Mouse (Mus musculus): ENCODE measurements at regions not wholly inside any gene's neighbourhood (a gene's known extent, or its start where the extent isn't known, plus 50 kb on each side); places are given as distances from the start of the nearest gene placed in this dataset.

- ATAC-seq, result no peak
- DNase-seq, result no peak
Observed at GRCm38 (mm10) chr11:6951361-6951760, 111.9 kb upstream of the Adcy1 start.

GRCm38 (mm10) chr11:6949051-6949450, 111.6 kb upstream of the Gm11983 start:
- 82% methylated on average over 2 of the region's 2 CpGs for WGBS (ENCODE audit: insufficient replicate concordance)
- DNase-seq, result no peak
- Histone ChIP-seq H3K4me3 (ENCODE audit: low read depth, low read length) (no peak overlapping the region), H3K9me3 (ENCODE audit: low read length) (no peaks in the 10 kb centered on the region), H3K4me2 (ENCODE audit: low read depth, low read length) (no peak overlapping the region), H3K27ac (ENCODE audit: low read depth) (no peak overlapping the region), H3K36me3 (replicated peaks; ENCODE audit: insufficient read depth, low read length) (no peaks in the 10 kb centered on the region), H3K27me3 (ENCODE audit: insufficient read depth, low read length) (no peaks in the 10 kb centered on the region), H3K4me1 (ENCODE audit: insufficient read depth) (no peaks in the 10 kb centered on the region), H3K9ac (replicated peaks) (no peak overlapping the region)
- TF ChIP-seq CTCF (IDR thresholded peaks at IDR 0.05; ENCODE audit: low read depth), result no peak
- no peak for TF ChIP-seq EP300 (IDR thresholded peaks at IDR 0.05; ENCODE audit: low read depth)
- no peak for ATAC-seq

More at GRCm38 (mm10) chr11:6951361-6951760, 111.9 kb upstream of the Adcy1 start:
- no peaks in the 10 kb centered on the region for H3K36me3 ChIP-seq (replicated peaks; ENCODE audit: insufficient read depth, low read length)
- H3K9ac ChIP-seq (replicated peaks), result no peak overlapping the region
- no peak overlapping the region for H3K4me2 ChIP-seq (ENCODE audit: low read depth, low read length)
- H3K27me3 ChIP-seq (ENCODE audit: insufficient read depth, low read length), result no peaks in the 10 kb centered on the region
- H3K4me3 ChIP-seq (ENCODE audit: low read depth, low read length), result no peak overlapping the region
- no peaks in the 10 kb centered on the region for H3K4me1 ChIP-seq (ENCODE audit: insufficient read depth)
- H3K9me3 ChIP-seq (ENCODE audit: low read length), result no peaks in the 10 kb centered on the region
- H3K27ac ChIP-seq (ENCODE audit: low read depth), result no peak overlapping the region
- TF ChIP-seq EP300 (IDR thresholded peaks at IDR 0.05; ENCODE audit: low read depth), result no peak
- TF ChIP-seq CTCF (IDR thresholded peaks at IDR 0.05; ENCODE audit: low read depth), result no peak

- TF ChIP-seq CTCF (IDR thresholded peaks at IDR 0.05; ENCODE audit: low read depth) (no peak), EP300 (IDR thresholded peaks at IDR 0.05; ENCODE audit: low read depth) (no peak)
- ATAC-seq, result no peak
Observed at GRCm38 (mm10) chr11:6934157-6934556, 96.7 kb upstream of the Gm11983 start.

GRCm38 (mm10) chr11:6926036-6926435, 88.6 kb upstream of the Gm11983 start:
- 74% methylated on average over 8 of the region's 8 CpGs for WGBS (ENCODE audit: insufficient replicate concordance)
- H3K9ac ChIP-seq (replicated peaks), result no peak overlapping the region
- H3K36me3 ChIP-seq (replicated peaks; ENCODE audit: insufficient read depth, low read length), result no peaks in the 10 kb centered on the region
- DNase-seq, result no peak
- no peaks in the 10 kb centered on the region for H3K9me3 ChIP-seq (ENCODE audit: low read length)
- H3K4me1 ChIP-seq (ENCODE audit: insufficient read depth), result no peaks in the 10 kb centered on the region
- no peak overlapping the region for H3K4me3 ChIP-seq (ENCODE audit: low read depth, low read length)
- ATAC-seq, result no peak
- H3K4me2 ChIP-seq (ENCODE audit: low read depth, low read length), result no peak overlapping the region
- TF ChIP-seq CTCF (IDR thresholded peaks at IDR 0.05; ENCODE audit: low read depth), result no peak
- no peak for TF ChIP-seq EP300 (IDR thresholded peaks at IDR 0.05; ENCODE audit: low read depth)
- H3K27ac ChIP-seq (ENCODE audit: low read depth), result no peak overlapping the region
- H3K27me3 ChIP-seq (ENCODE audit: insufficient read depth, low read length), result no peaks in the 10 kb centered on the region

More at GRCm38 (mm10) chr11:6934157-6934556, 96.7 kb upstream of the Gm11983 start:
- Histone ChIP-seq H3K27ac (ENCODE audit: low read depth) (no peak overlapping the region), H3K36me3 (replicated peaks; ENCODE audit: insufficient read depth, low read length) (no peaks in the 10 kb centered on the region), H3K4me1 (ENCODE audit: insufficient read depth) (no peaks in the 10 kb centered on the region), H3K27me3 (ENCODE audit: insufficient read depth, low read length) (no peaks in the 10 kb centered on the region), H3K9me3 (ENCODE audit: low read length) (no peaks in the 10 kb centered on the region), H3K4me3 (ENCODE audit: low read depth, low read length) (no peak overlapping the region), H3K4me2 (ENCODE audit: low read depth, low read length) (no peak overlapping the region), H3K9ac (replicated peaks) (no peak overlapping the region)
- 66% methylated on average over 1 of the region's 1 CpGs for WGBS (ENCODE audit: insufficient replicate concordance)
- DNase-seq, result no peak

- Histone ChIP-seq H3K4me1 (ENCODE audit: insufficient read depth) (no peaks in the 10 kb centered on the region), H3K9ac (replicated peaks) (no peak overlapping the region; the same call in 1 of the 2 replicates), H3K4me2 (ENCODE audit: low read depth, low read length) (peak overlapping the region; percentile 50), H3K27ac (ENCODE audit: low read depth) (no peak overlapping the region), H3K36me3 (replicated peaks; ENCODE audit: insufficient read depth, low read length) (no peaks in the 10 kb centered on the region), H3K4me3 (ENCODE audit: low read depth, low read length) (no peak overlapping the region), H3K27me3 (ENCODE audit: insufficient read depth, low read length) (no peaks in the 10 kb centered on the region), H3K9me3 (ENCODE audit: low read length) (no peaks in the 10 kb centered on the region)
- ATAC-seq (no peak), DNase-seq (no peak)
- TF ChIP-seq CTCF (IDR thresholded peaks at IDR 0.05; ENCODE audit: low read depth) (no peak), EP300 (IDR thresholded peaks at IDR 0.05; ENCODE audit: low read depth) (no peak)
- 42% methylated on average over 6 of the region's 6 CpGs for WGBS (ENCODE audit: insufficient replicate concordance)
Observed at GRCm38 (mm10) chr11:6924476-6924875, 87.0 kb upstream of the Gm11983 start.

- peak overlapping the region; percentile 50 for H3K4me2 ChIP-seq (ENCODE audit: low read depth, low read length)
- ATAC-seq, result no peak
- no peak for DNase-seq
- H3K4me3 ChIP-seq (ENCODE audit: low read depth, low read length), result no peak overlapping the region
- no peak overlapping the region for H3K27ac ChIP-seq (ENCODE audit: low read depth)
- no peaks in the 10 kb centered on the region for H3K9me3 ChIP-seq (ENCODE audit: low read length)
- H3K36me3 ChIP-seq (replicated peaks; ENCODE audit: insufficient read depth, low read length), result no peaks in the 10 kb centered on the region
- no peaks in the 10 kb centered on the region for H3K27me3 ChIP-seq (ENCODE audit: insufficient read depth, low read length)
- H3K4me1 ChIP-seq (ENCODE audit: insufficient read depth), result no peaks in the 10 kb centered on the region
- 19% methylated on average over 6 of the region's 6 CpGs for WGBS (ENCODE audit: insufficient replicate concordance)
- no peak overlapping the region; the same call in 1 of the 2 replicates for H3K9ac ChIP-seq (replicated peaks)
- TF ChIP-seq CTCF (IDR thresholded peaks at IDR 0.05; ENCODE audit: low read depth) (no peak), EP300 (IDR thresholded peaks at IDR 0.05; ENCODE audit: low read depth) (no peak)
Observed at GRCm38 (mm10) chr11:6923917-6924316, 86.5 kb upstream of the Gm11983 start.

- H3K36me3 ChIP-seq (replicated peaks; ENCODE audit: insufficient read depth, low read length), result no peaks in the 10 kb centered on the region
- H3K27me3 ChIP-seq (ENCODE audit: insufficient read depth, low read length), result no peaks in the 10 kb centered on the region
- H3K4me1 ChIP-seq (ENCODE audit: insufficient read depth), result no peaks in the 10 kb centered on the region
- no peak overlapping the region for H3K4me2 ChIP-seq (ENCODE audit: low read depth, low read length)
- no peak overlapping the region for H3K4me3 ChIP-seq (ENCODE audit: low read depth, low read length)
- TF ChIP-seq EP300 (IDR thresholded peaks at IDR 0.05; ENCODE audit: low read depth), result no peak
- TF ChIP-seq CTCF (IDR thresholded peaks at IDR 0.05; ENCODE audit: low read depth), result no peak
- ATAC-seq, result no peak
- no peak for DNase-seq
- no peak overlapping the region for H3K27ac ChIP-seq (ENCODE audit: low read depth)
- H3K9ac ChIP-seq (replicated peaks), result no peak overlapping the region
- 0 out of 2 replicates have a peak, but pooled peaks cover 5% of the 10 kb centered on the region for H3K9me3 ChIP-seq (ENCODE audit: low read length)
- 87% methylated on average over 1 of the region's 1 CpGs for WGBS (ENCODE audit: insufficient replicate concordance)
Observed at GRCm38 (mm10) chr11:6918546-6918945, 81.1 kb upstream of the Gm11983 start.

All from liver, postnatal 0 days (tissue).